Mouse (Mus musculus) megakaryocyte, embryonic 14.5 days (primary cell): Measurements from ENCODE around the gene Trpv1. TPM values are rescaled to one million over a fixed set of nuclear protein-coding genes. Genes with fewer than 3 reads are reported as not detected.

Experiments used
- H3K27me3 ChIP-seq: replicated peaks from 2 replicates; pipeline ENCODE3; 2012; ENCODE audit warnings: inconsistent platforms
- H3K36me3 ChIP-seq: replicated peaks from 2 replicates; pipeline ENCODE3; 2012; ENCODE audit warnings: low read length, inconsistent platforms, mixed read lengths
- H3K4me1 ChIP-seq: 2 replicates; pipeline ENCODE4 v1.6.1; 2012; ENCODE audit warnings: inconsistent platforms
- H3K4me3 ChIP-seq: replicated peaks from 2 replicates; pipeline ENCODE3; 2012; ENCODE audit warnings: moderate library complexity, mild to moderate bottlenecking, inconsistent platforms
- H3K9me3 ChIP-seq: 2 replicates; pipeline ENCODE4 v1.6.1; 2012; ENCODE audit warnings: inconsistent platforms
- FLI1 ChIP-seq: IDR thresholded peaks from 2 replicates; pipeline ENCODE4 v1.6.1; 2012; ENCODE audit warnings: low read length, inconsistent platforms, mixed read lengths
- GATA1 ChIP-seq: IDR thresholded peaks from 3 replicates; pipeline ENCODE4 v1.6.1; 2012; ENCODE audit warnings: mixed read lengths, low read length, inconsistent platforms, borderline replicate concordance
- polyA plus RNA-seq: library from polyadenylated mRNA; stranded (reverse); fragments of >175 nt; gene quantifications from 2 replicates; pipeline ENCODE4 v1.2.3, GENCODE M21; 2012; ENCODE audit warnings: low replicate concordance; ENCODE audit not compliant: insufficient read depth

Gene Trpv1
- polyA plus RNA-seq: not detected in 2 replicates

DNA sequence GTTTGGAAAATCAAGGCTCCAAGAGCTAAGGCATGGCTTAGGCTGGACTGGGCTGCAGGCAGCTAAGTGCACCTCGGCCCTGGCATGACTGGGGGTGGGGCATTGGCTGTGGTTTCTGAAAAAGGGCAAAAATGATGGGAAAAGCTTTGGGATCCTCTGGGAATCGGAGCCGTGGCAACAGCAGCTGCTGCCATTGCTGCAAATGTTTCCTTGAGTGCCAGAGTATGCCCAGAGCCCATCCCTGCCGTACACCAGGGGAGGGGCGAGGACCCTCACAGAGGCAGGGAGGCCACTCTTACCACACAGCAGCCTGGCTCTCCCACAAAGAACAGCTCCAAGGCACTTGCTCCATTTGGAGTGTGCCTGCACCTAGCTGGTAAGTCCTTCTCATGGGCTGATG lies at the start of gene Trpv1:
Gene Trpv1, plus strand, starts transcription at position 301 of the 400 bp plus-strand sequence.
- Histone ChIP-seq H3K4me3 (no peak within 1 kb of the TSS), H3K9me3 (no peaks in the 10 kb centered on the region), H3K4me1 (peaks cover 30% of the 10 kb centered on the region), H3K27me3 (peaks cover 69% of the 10 kb centered on the region), H3K36me3 (no peaks in the 10 kb centered on the region)
- TF ChIP-seq GATA1 (no peak), FLI1 (no peak)

DNA sequence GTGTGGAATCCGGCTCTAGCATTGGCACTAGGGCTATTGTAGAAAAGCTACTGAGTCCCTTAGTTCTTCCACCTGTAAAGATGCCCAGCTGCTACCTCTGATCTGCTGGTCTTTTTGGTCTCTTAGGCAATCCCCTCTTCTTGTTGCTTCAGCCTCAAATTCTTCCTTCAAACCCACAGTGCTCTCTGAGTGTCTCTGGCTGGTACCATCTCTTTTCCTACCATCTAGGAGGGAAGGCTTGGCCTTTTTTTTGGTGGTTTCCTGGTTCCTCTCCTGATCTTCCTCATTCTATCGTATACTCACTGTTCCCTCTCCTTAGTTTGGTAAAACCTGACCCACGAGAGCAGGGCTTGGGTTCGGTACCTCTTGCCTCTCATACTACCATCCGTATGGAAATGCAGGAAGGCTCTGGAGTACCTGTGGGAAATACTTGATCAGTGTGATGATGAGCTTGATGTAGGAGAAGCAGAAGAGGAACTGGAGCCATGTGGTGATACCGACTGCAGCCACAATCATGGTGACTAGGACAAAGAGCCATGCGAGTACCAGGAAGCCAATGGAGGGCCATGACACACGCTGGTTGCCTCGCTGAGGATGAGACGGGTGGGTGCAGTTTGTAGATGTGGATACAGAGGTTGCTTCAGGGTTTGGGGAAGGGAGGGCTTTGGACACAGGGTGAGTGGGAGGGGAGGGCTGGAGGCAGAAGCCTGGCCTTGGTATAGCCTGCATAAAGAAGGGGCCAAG lies 48.0 kb upstream of the Trpv1 start:
- Histone ChIP-seq H3K9me3 (no peaks in the 10 kb centered on the region), H3K4me3 (peak overlapping the region; percentile 53), H3K27me3 (no peaks in the 10 kb centered on the region), H3K4me1 (peaks cover 5% of the 10 kb centered on the region), H3K36me3 (peaks cover 88% of the 10 kb centered on the region)
- no peak for TF ChIP-seq FLI1
- TF ChIP-seq GATA1: no peak

- peaks cover 5% of the 10 kb centered on the region for H3K4me1 ChIP-seq
- H3K36me3 ChIP-seq: peaks cover 95% of the 10 kb centered on the region
- H3K27me3 ChIP-seq: no peaks in the 10 kb centered on the region
- TF ChIP-seq FLI1 (no peak), GATA1 (no peak)
- H3K4me3 ChIP-seq: no peak overlapping the region
- H3K9me3 ChIP-seq: no peaks in the 10 kb centered on the region
These were observed 46.9 kb upstream of the Trpv1 start for GRCm38 (mm10) chr11:73187231-73187630.

GRCm38 (mm10) chr11:73193047-73193446 lies 41.0 kb upstream of the Trpv1 start:
- H3K9me3 ChIP-seq: no peaks in the 10 kb centered on the region
- TF ChIP-seq GATA1: no peak
- TF ChIP-seq FLI1: no peak
- peak overlapping the region; percentile 11 for H3K4me3 ChIP-seq
- H3K36me3 ChIP-seq: peaks cover 74% of the 10 kb centered on the region
- H3K4me1 ChIP-seq: peaks cover 35% of the 10 kb centered on the region
- no peaks in the 10 kb centered on the region for H3K27me3 ChIP-seq

DNA sequence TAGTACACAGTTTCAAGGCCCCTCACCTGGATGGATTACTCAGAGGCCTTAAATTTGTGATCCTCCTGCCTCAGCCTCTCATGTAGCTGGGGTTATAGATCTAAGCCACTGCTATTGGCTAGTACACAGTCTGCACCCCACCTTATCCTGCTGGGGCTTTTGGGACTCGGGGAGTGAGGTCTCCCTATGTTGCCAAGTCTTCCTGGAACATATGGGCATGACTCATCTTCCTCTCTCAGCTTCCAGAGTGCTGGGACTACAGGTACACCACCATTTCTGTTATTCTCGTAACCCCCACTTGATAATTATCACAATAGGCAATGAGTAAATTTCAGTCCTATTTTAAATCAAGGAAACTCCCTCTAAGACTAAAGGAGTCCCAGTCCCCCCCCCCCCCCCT lies 39.6 kb upstream of the Trpv1 start:
- no peak for TF ChIP-seq FLI1
- no peak for TF ChIP-seq GATA1
- H3K4me1 ChIP-seq: peaks cover 43% of the 10 kb centered on the region
- H3K9me3 ChIP-seq: no peaks in the 10 kb centered on the region
- H3K4me3 ChIP-seq: no peak overlapping the region
- no peaks in the 10 kb centered on the region for H3K27me3 ChIP-seq
- H3K36me3 ChIP-seq: peaks cover 60% of the 10 kb centered on the region

GRCm38 (mm10) chr11:73198190-73198589 lies 35.9 kb upstream of the Trpv1 start:
- Histone ChIP-seq H3K36me3 (peaks cover 26% of the 10 kb centered on the region), H3K27me3 (no peaks in the 10 kb centered on the region), H3K4me3 (peak overlapping the region; percentile 99), H3K9me3 (no peaks in the 10 kb centered on the region), H3K4me1 (peaks cover 66% of the 10 kb centered on the region)
- TF ChIP-seq FLI1 (no peak), GATA1 (no peak)

DNA sequence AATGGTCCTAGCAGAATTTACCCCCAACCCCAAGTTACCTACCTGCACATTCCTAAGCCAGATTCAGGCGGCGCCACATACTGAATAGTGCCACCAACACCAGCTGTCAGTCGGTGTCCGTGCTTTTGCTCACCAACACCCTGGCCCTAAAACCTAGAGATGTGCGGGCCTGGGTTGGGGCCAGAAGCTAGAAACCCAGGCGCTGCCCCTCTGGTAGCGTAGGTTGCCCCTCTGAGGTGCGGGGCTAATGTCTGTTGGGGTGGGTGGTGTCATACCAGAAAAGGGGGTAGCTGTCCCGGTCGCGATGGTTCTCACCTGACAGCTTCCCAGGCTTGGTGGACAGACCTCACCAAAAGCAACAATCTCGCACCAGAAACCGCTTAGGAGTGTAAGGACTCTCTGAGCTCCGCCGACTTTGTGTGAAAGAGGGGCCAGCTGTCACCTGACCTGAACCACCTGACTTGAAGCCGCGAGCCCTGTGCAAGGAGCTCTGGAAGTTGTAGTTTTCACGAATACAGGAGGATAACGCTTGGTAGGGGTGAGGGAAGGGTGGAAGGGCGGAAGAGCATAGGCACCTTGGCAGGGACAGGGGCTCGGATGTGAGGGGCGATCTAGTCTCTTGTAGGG lies 35.4 kb upstream of the Trpv1 start, which contains the start of gene Ctns:
Gene Ctns, minus strand, starts transcription at position 440 of the 627 bp plus-strand sequence.
- Histone ChIP-seq H3K4me1 (peaks cover 61% of the 10 kb centered on the region), H3K36me3 (peaks cover 27% of the 10 kb centered on the region), H3K27me3 (no peaks in the 10 kb centered on the region), H3K4me3 (peak within 1 kb of the TSS; percentile 99), H3K9me3 (no peaks in the 10 kb centered on the region)
- no peak for TF ChIP-seq GATA1
- no peak for TF ChIP-seq FLI1

DNA sequence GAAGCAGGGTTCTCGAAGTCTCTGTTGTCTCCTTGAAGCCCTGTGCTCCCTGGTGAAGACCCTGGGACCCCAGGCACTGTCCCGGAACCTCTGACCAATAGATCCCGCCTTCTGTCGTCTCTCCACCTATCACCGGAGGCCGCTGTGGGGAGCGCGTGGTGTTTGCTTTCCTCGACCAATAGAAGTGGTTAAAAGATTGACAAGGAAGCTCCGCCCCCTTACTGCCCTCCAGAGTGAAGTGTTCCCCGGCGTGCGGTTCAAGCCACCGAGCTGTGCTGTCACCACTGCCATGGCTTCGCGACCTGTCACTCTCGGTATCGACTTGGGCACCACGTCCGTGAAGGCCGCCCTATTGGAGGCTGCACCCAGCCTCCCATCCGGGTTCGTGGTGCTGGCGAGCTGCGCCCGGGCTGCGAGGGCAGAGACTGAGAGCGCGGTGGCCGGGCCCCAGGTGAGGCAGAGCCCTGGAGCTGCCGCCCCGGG lies 34.8 kb upstream of the Trpv1 start, which contains the start of gene Shpk:
Gene Shpk, plus strand, starts transcription at position 231 of the 483 bp plus-strand sequence.
- TF ChIP-seq FLI1: no peak
- TF ChIP-seq GATA1: no peak
- H3K36me3 ChIP-seq: peaks cover 30% of the 10 kb centered on the region
- no peaks in the 10 kb centered on the region for H3K9me3 ChIP-seq
- peaks cover 57% of the 10 kb centered on the region for H3K4me1 ChIP-seq
- peak within 1 kb of the TSS; percentile 99 for H3K4me3 ChIP-seq
- no peaks in the 10 kb centered on the region for H3K27me3 ChIP-seq

GRCm38 (mm10) chr11:73199879-73200278 lies 34.2 kb upstream of the Trpv1 start:
- Histone ChIP-seq H3K9me3 (no peaks in the 10 kb centered on the region), H3K36me3 (peaks cover 31% of the 10 kb centered on the region), H3K4me3 (peak overlapping the region; percentile 99), H3K27me3 (no peaks in the 10 kb centered on the region), H3K4me1 (peaks cover 54% of the 10 kb centered on the region)
- TF ChIP-seq GATA1 (no peak), FLI1 (no peak)

DNA sequence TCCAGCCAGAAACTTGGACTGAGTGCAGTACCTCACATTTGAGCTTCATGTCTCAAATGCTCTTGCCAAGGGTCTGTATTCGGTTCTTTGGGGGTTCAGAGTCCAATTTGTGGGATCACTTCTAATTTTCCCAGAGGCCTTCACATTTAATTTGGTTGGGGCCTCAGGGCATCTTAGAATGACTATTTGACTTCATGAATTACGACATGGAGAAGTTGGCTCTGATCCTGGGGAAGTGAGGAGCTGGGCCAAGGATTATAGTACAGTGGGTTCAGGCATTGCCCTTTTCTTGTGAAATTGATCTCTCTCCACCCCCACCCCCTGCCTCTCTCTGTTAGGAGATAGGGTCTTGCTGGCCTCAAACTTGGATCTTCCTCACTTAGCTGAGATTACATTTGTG lies 33.1 kb upstream of the Trpv1 start:
- TF ChIP-seq GATA1 (no peak), FLI1 (no peak)
- Histone ChIP-seq H3K4me3 (no peak overlapping the region), H3K4me1 (peaks cover 54% of the 10 kb centered on the region), H3K9me3 (no peaks in the 10 kb centered on the region), H3K27me3 (no peaks in the 10 kb centered on the region), H3K36me3 (peaks cover 30% of the 10 kb centered on the region)
